Mouse (Mus musculus): ENCODE measurements at regions not wholly inside any gene's neighbourhood (a gene's known extent, or its start where the extent isn't known, plus 50 kb on each side); places are given as distances from the start of the nearest gene placed in this dataset.

DNA sequence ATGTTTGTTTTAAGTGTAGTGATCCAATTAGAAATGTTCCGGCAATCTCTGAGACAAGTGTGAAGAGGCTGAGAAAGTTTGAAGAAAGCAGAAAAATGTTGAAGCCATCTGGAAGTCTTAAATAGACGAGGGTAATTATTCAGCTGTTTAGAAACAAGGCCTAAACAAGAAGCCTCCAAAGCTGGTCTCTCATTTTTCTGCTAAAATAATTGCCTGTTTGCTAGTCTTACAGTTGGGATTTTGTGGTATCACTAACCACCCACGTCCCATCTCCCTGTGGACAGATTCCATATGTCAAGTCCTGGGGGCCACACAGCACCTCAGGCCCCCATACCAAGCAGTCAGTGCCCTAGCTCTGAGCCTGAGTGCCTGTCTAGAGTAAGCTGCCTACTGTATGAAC is 59.4 kb upstream of the Bace2 start:
- no peak overlapping the region for H3K4me3 ChIP-seq (ENCODE audit: low read depth, low read length)
- H3K27ac ChIP-seq (ENCODE audit: insufficient read depth, low read depth, low read length) = no peak overlapping the region
- H3K27me3 ChIP-seq (ENCODE audit: control insufficient read depth, insufficient read depth, low read length) = no peaks in the 10 kb centered on the region
- peaks cover 3% of the 10 kb centered on the region; the same call in 1 of the 2 replicates for H3K4me1 ChIP-seq (ENCODE audit: control insufficient read depth, insufficient read depth, insufficient read length, low read length)
- TF ChIP-seq CTCF (IDR thresholded peaks at IDR 0.05; ENCODE audit: extremely low read depth, insufficient read length, insufficient replicate concordance, low read depth, low read length) (no peak), POLR2A (IDR thresholded peaks at IDR 0.05; ENCODE audit: low read depth, low read length) (no peak)
- 58% methylated on average over 3 of the region's 3 CpGs for WGBS
- no peaks in the 10 kb centered on the region for H3K36me3 ChIP-seq (ENCODE audit: control insufficient read depth, insufficient read depth, low read length)

DNA sequence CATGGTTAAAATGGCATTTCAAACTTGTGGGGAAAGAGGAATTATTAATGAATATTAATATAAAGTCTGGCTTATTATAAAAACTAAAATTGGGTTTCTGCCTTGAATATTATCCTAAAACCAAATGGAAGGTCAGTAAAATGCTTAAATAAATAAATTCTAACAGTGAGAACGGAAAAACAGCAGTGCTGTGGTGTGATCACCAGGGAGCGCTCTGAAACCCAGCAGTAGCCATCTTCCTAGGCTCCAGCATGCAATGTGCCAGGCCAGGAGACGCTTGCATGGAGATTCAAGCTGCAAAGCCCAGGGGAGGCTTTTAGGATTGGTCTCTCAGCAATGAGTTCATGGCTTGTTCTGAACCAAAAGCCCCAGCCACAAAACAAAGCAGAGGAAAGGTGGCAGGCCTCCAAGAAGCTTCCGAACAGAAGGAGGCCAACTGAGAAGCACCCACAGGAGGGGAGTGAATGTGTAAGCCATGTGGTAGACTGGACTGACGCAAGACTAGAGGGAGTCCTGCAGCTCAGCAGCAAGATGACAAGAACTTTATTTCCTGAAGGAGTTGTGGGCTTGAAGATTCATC is 52.3 kb upstream of the Bace2 start:
- Histone ChIP-seq H3K27me3 (ENCODE audit: control insufficient read depth, insufficient read depth, low read length) (no peaks in the 10 kb centered on the region), H3K4me1 (ENCODE audit: control insufficient read depth, insufficient read depth, insufficient read length, low read length) (no peaks in the 10 kb centered on the region), H3K27ac (ENCODE audit: insufficient read depth, low read depth, low read length) (no peak overlapping the region), H3K4me3 (ENCODE audit: low read depth, low read length) (no peak overlapping the region), H3K36me3 (ENCODE audit: control insufficient read depth, insufficient read depth, low read length) (no peaks in the 10 kb centered on the region)
- TF ChIP-seq POLR2A (IDR thresholded peaks at IDR 0.05; ENCODE audit: low read depth, low read length) = no peak
- no peak for TF ChIP-seq CTCF (IDR thresholded peaks at IDR 0.05; ENCODE audit: extremely low read depth, insufficient read length, insufficient replicate concordance, low read depth, low read length)
- WGBS = 68% methylated on average over 5 of the region's 5 CpGs
